Mouse (Mus musculus): ENCODE measurements at regions not wholly inside any gene's neighbourhood (a gene's known extent, or its start where the extent isn't known, plus 50 kb on each side); places are given as distances from the start of the nearest gene placed in this dataset.
"Not testable (repeated sequence)": the region's sequence is repeated elsewhere in the genome, so short reads cannot be mapped to it uniquely, and the experiment has no call there.

DNA sequence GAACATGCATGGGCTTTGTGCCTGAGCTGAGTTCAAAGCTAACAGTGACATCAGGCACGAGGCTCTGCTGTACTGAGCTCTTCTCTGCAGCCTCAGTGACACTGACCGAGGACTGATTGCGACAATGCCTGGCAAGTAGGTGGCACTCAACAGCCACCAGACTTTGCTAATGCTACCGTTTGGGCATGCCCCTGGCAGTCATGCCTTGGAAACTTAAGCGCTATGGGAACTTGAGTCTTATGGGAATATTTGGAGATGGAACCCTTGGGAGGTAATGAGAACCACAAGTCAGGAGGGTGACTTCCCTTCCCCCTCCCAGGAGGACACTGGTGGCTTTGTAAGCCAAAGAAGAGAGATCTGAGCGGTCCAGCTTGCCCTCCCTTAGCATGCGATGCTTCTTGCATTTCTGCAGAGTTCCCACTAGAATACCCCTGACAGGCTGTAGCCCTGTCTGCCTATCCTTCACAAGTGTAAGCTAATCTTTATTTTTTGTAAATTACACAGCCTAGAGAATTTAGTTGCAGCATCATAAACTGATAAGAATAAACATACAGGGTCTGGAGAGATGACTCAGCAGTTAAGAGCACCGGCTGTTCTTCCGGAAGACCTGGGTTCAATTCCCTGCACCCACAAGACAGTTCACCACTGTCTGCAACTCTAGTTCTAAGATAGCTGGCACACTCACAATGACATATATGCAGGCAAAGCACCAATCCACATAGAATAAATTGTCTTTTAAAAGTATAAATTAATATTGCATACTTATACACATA is 86.4 kb upstream of the Commd3 start:
- peaks cover 3% of the 10 kb centered on the region; the same call in 1 of the 2 replicates for H3K27me3 ChIP-seq
- H3K4me3 ChIP-seq: no peak overlapping the region
- no peaks in the 10 kb centered on the region for H3K4me1 ChIP-seq
- no peaks in the 10 kb centered on the region for H3K36me3 ChIP-seq
- H3K27ac ChIP-seq: no peak overlapping the region
- 29% methylated on average over 9 of the region's 9 CpGs for WGBS
- H3K9ac ChIP-seq: no peak overlapping the region
- no peak for ATAC-seq (ENCODE audit: insufficient number of reproducible peaks, insufficient read depth, low FRiP score, low TSS enrichment)
- H3K9me3 ChIP-seq: no peaks in the 10 kb centered on the region
- H3K4me2 ChIP-seq (replicated peaks): no peak overlapping the region

- no peak overlapping the region for H3K4me2 ChIP-seq (replicated peaks)
- 36% methylated on average over 4 of the region's 4 CpGs for WGBS
- no peak overlapping the region for H3K27ac ChIP-seq
- no peaks in the 10 kb centered on the region for H3K9me3 ChIP-seq
- H3K4me3 ChIP-seq: no peak overlapping the region
- no peaks in the 10 kb centered on the region for H3K4me1 ChIP-seq
- H3K9ac ChIP-seq: no peak overlapping the region
- no peak for ATAC-seq (ENCODE audit: insufficient number of reproducible peaks, insufficient read depth, low FRiP score, low TSS enrichment)
- no peaks in the 10 kb centered on the region for H3K27me3 ChIP-seq
- no peaks in the 10 kb centered on the region for H3K36me3 ChIP-seq
Observed at GRCm38 (mm10) chr2:18558133-18558532, 114.1 kb upstream of the Commd3 start.

DNA sequence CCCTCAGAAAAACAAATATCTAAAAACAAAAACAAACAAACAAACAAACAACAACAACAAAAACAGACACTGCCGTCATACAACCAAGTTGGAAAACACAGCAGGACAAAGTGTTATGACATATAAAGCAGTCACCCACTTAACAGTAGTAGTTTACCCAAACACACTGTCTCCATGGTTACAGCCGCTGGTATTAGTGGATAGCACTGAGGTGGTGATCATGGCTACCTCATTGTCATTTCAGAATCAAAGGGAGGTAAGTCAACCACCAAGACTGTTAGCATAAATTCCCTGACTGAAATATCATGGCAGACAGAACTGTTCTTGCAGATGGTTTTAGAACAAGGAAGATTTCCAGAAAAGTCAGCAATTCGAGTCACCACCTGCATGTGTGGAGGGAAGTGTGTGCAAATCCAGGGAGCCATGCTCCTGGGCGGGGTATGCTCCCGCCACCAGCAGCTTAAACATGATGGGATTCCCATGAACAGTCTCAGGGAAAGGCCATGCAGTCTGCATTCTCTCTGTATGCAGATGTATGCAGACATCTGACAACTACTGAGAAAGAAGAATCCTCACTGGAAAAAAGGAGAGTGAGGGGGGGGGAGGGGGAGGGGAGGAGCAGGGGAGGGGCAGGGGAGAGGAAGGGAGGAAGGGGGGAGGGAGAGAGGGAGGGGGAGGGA is 124.1 kb upstream of the Commd3 start:
- H3K36me3 ChIP-seq: no peaks in the 10 kb centered on the region
- H3K4me3 ChIP-seq: no peak overlapping the region
- H3K4me2 ChIP-seq (replicated peaks): no peak overlapping the region
- H3K9me3 ChIP-seq: no peaks in the 10 kb centered on the region
- H3K27me3 ChIP-seq: no peaks in the 10 kb centered on the region
- H3K27ac ChIP-seq: no peak overlapping the region
- no peaks in the 10 kb centered on the region for H3K4me1 ChIP-seq
- no peak overlapping the region for H3K9ac ChIP-seq
- 76% methylated on average over 5 of the region's 5 CpGs for WGBS
- ATAC-seq (ENCODE audit: insufficient number of reproducible peaks, insufficient read depth, low FRiP score, low TSS enrichment): no peak

DNA sequence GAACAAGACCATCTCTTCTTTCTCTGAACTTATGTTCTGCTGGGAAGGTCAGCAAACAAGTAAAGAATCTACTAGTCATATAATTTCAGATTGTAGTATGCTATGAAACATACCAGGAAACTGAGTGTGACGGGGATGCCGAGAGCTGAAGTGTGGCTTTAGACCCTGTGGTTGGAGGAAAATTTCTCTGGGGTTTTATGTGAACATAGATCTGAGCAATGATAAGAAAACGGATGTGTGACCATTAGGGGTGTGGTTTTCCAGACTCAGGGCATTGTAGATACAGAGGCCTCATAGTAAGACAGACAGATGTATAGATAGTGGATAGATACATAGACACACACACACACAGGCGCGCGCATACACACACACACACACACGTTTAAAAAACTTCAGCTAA is 131.8 kb upstream of the Dnajc1 start:
- Histone ChIP-seq H3K4me2 (replicated peaks) (no peak overlapping the region), H3K27ac (no peak overlapping the region), H3K27me3 (no peaks in the 10 kb centered on the region), H3K36me3 (no peaks in the 10 kb centered on the region), H3K9me3 (peaks cover 4% of the 10 kb centered on the region; the same call in 1 of the 2 replicates), H3K4me1 (no peaks in the 10 kb centered on the region), H3K9ac (no peak overlapping the region), H3K4me3 (no peak overlapping the region)
- ATAC-seq (ENCODE audit: insufficient number of reproducible peaks, insufficient read depth, low FRiP score, low TSS enrichment): no peak
- WGBS: 86% methylated on average over 7 of the region's 7 CpGs

DNA sequence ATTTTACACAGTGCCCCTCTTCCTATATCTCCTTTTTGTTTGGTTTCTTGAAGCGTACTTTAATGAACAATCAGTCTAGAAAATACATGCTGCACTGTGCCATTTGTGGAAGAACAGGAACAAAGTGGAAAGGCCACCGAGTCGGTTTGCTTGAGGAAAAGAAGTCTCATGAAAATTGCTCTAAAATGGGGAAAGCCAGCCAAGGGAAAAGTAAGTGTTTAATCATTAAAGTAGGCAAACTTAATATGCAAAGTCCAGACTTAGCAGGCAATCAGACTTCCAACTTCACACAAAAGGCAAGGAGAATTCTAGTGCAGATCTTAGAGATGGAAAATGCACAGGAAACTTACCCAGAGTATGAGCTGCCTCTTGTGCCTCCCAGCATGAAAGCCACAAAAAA is 131.3 kb upstream of the Dnajc1 start:
- H3K4me1 ChIP-seq: no peaks in the 10 kb centered on the region
- no peak overlapping the region for H3K27ac ChIP-seq

DNA sequence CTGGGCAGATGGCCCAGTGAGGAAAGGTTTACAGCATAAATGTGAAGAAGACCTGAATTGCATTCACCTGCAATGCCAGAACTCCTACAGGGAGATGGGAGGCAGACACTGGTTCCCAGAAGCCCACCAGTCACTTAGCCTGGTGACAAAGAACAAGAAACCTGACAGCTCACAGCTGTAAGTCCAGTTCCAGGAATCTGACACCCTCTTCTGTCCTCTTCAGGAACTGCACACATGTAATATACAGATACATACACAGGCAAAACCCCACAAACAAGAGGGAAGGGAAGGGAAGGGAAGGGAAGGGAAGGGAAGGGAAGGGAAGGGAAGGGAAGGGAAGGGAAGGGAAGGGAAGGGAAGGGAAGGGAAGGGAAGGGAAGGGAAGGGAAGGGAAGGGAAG is 120.8 kb upstream of the Dnajc1 start:
- H3K9ac ChIP-seq: no peak overlapping the region

More for the DNA sequence above, 131.3 kb upstream of the Dnajc1 start:
- no peak overlapping the region for H3K4me2 ChIP-seq (replicated peaks)
- no peaks in the 10 kb centered on the region for H3K27me3 ChIP-seq
- ATAC-seq (ENCODE audit: insufficient number of reproducible peaks, insufficient read depth, low FRiP score, low TSS enrichment): no peak
- 80% methylated on average over 3 of the region's 3 CpGs for WGBS
- H3K9ac ChIP-seq: no peak overlapping the region
- H3K9me3 ChIP-seq: peaks cover 4% of the 10 kb centered on the region; the same call in 1 of the 2 replicates
- no peak overlapping the region for H3K4me3 ChIP-seq
- no peaks in the 10 kb centered on the region for H3K36me3 ChIP-seq

GRCm38 (mm10) chr2:18509317-18509716 is 116.7 kb upstream of the Dnajc1 start:
- H3K4me1 ChIP-seq: no peaks in the 10 kb centered on the region
- H3K36me3 ChIP-seq: no peaks in the 10 kb centered on the region
- H3K4me3 ChIP-seq: no peak overlapping the region
- no peak overlapping the region for H3K9ac ChIP-seq
- WGBS: 92% methylated on average over 1 of the region's 1 CpGs
- no peak overlapping the region for H3K27ac ChIP-seq
- H3K27me3 ChIP-seq: no peaks in the 10 kb centered on the region
- no peak overlapping the region for H3K4me2 ChIP-seq (replicated peaks)
- no peaks in the 10 kb centered on the region for H3K9me3 ChIP-seq
- no peak for ATAC-seq (ENCODE audit: insufficient number of reproducible peaks, insufficient read depth, low FRiP score, low TSS enrichment)

More for the DNA sequence above, 120.8 kb upstream of the Dnajc1 start:
- no peak for ATAC-seq (ENCODE audit: insufficient number of reproducible peaks, insufficient read depth, low FRiP score, low TSS enrichment)
- no peaks in the 10 kb centered on the region for H3K36me3 ChIP-seq
- no peaks in the 10 kb centered on the region for H3K27me3 ChIP-seq
- H3K4me3 ChIP-seq: no peak overlapping the region
- no peaks in the 10 kb centered on the region for H3K9me3 ChIP-seq
- no peak overlapping the region for H3K27ac ChIP-seq
- no peak overlapping the region for H3K4me2 ChIP-seq (replicated peaks)
- no peaks in the 10 kb centered on the region for H3K4me1 ChIP-seq

GRCm38 (mm10) chr2:18473361-18473771 is 80.7 kb upstream of the Dnajc1 start:
- Histone ChIP-seq H3K27ac (no peak overlapping the region), H3K4me2 (replicated peaks) (no peak overlapping the region), H3K4me3 (no peak overlapping the region), H3K27me3 (no peaks in the 10 kb centered on the region), H3K4me1 (no peaks in the 10 kb centered on the region), H3K9ac (no peak overlapping the region), H3K36me3 (no peaks in the 10 kb centered on the region), H3K9me3 (no peaks in the 10 kb centered on the region)
- WGBS: 37% methylated on average over 3 of the region's 3 CpGs
- ATAC-seq (ENCODE audit: insufficient number of reproducible peaks, insufficient read depth, low FRiP score, low TSS enrichment): no peak

DNA sequence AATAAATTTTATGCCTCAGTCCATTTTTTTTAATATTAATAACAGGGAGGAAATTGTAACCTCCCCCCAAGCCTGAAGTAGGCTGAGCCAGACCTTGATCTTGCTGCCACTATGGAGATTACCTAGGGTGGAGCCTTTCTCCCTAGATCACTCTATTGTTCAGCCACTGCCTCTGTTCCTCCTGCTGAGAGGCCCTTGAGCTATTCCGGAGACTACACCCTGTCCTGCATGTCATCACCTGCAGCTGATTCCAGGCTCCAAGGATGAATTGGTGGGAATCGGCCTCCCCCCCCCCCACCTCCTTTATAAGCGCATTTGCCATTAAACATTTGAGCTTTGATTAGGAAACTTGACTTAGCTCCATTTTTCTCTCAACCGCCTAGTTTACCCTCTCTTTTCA is 68.3 kb upstream of the Dnajc1 start:
- no peak overlapping the region for H3K4me3 ChIP-seq
- ATAC-seq (ENCODE audit: insufficient number of reproducible peaks, insufficient read depth, low FRiP score, low TSS enrichment): no peak
- H3K9me3 ChIP-seq: 0 out of 2 replicates have a peak, but pooled peaks cover 3% of the 10 kb centered on the region
- H3K36me3 ChIP-seq: no peaks in the 10 kb centered on the region
- H3K27ac ChIP-seq: no peak overlapping the region
- WGBS: 87% methylated on average over 4 of the region's 4 CpGs
- H3K27me3 ChIP-seq: no peaks in the 10 kb centered on the region
- no peaks in the 10 kb centered on the region for H3K4me1 ChIP-seq
- no peak overlapping the region for H3K4me2 ChIP-seq (replicated peaks)
- no peak overlapping the region for H3K9ac ChIP-seq

DNA sequence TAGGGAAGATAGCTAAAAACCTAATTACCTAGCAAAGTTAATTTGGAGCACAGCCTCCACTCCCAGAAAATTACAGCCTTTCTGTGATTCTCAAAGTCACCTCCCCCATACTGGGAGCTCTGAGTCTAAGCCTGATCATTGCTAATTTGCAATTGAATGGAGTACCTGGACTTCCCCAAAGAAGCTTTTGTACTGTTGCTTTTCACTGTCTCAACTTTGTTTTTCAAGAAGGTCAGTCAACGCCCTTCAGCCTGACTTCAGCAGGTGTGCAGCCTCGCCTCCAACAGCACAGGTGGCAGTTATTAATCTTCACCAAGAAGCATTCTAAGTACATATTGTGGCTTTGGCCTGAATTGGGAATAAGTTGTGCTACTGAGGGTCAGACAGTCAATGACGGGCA is 67.7 kb upstream of the Dnajc1 start:
- not testable (repeated sequence) for H3K4me1 ChIP-seq; H3K9ac ChIP-seq; H3K36me3 ChIP-seq; H3K9me3 ChIP-seq; H3K4me2 ChIP-seq (replicated peaks); H3K27me3 ChIP-seq; ATAC-seq (ENCODE audit: insufficient number of reproducible peaks, insufficient read depth, low FRiP score, low TSS enrichment); H3K4me3 ChIP-seq; H3K27ac ChIP-seq
- 88% methylated on average over 3 of the region's 3 CpGs for WGBS

- not testable (repeated sequence) for H3K9ac ChIP-seq; H3K4me1 ChIP-seq; H3K4me3 ChIP-seq; H3K27ac ChIP-seq; H3K9me3 ChIP-seq; ATAC-seq (ENCODE audit: insufficient number of reproducible peaks, insufficient read depth, low FRiP score, low TSS enrichment); H3K36me3 ChIP-seq; H3K27me3 ChIP-seq
- peak overlapping the region; percentile 29; the same call in 1 of the 2 replicates for H3K4me2 ChIP-seq (replicated peaks)
- WGBS: 27% methylated on average over 2 of the region's 2 CpGs
Observed at GRCm38 (mm10) chr2:18453426-18453825, 60.8 kb upstream of the Dnajc1 start.

DNA sequence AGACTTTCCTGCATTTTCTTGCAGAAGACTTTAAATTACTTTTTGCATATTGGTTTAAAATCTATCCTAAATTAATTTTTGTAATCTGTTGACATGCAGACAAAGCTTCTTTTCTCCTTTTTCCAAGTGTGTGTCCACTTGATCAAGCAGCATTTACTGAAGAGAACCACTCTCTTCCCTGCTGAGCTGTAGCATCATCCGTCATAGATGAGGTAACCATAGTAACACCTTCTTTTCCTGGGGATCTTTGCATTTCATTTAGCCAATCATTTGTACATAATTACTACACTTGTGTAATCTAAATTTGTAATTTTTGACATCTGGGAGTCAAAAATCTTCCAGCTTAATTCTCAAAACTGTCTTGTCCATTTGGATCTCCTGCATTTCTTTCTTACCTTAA is 53.2 kb upstream of the Dnajc1 start:
- ATAC-seq (ENCODE audit: insufficient number of reproducible peaks, insufficient read depth, low FRiP score, low TSS enrichment): no peak
- WGBS: 64% methylated on average over 1 of the region's 1 CpGs
- Histone ChIP-seq H3K36me3 (no peaks in the 10 kb centered on the region), H3K9me3 (no peaks in the 10 kb centered on the region), H3K27ac (no peak overlapping the region), H3K4me2 (replicated peaks) (no peak overlapping the region), H3K4me1 (peaks cover 10% of the 10 kb centered on the region; the same call in 1 of the 2 replicates), H3K9ac (no peak overlapping the region), H3K27me3 (no peaks in the 10 kb centered on the region), H3K4me3 (no peak overlapping the region)

Measured in embryonic facial prominence, embryonic 12.5 days (tissue).